Mouse (Mus musculus): Measurements from ENCODE around the gene Tmprss6. TPM values are rescaled to one million over a fixed set of nuclear protein-coding genes. Genes with fewer than 3 reads are reported as not detected.

Gene Tmprss6
- total RNA-seq, 2 experiments from 2014 or later = 0.54 to 2.4 TPM

DNA sequence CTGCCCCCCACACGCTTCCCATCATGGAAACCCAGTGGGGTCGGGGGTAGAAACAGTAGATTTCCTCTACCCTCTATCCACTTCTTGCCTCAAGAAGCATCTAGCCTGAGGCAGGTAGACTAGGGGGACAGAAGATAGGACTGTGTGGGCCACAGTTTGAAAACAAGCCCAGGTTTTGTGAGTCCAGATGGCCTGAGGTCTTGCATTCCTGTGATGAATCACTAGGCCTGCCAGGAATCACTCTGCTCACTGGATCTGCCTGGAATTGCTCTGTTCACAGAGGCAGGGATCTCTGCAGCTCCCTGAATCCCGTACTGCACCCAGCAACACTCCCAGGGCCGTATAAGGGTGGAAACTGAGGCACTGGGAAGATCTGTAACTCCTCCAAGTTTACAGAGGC lies 14.9 kb upstream of the Tmprss6 start:
- no peak for DNase-seq (ENCODE audit: low spot score in 2 of 2)

DNA sequence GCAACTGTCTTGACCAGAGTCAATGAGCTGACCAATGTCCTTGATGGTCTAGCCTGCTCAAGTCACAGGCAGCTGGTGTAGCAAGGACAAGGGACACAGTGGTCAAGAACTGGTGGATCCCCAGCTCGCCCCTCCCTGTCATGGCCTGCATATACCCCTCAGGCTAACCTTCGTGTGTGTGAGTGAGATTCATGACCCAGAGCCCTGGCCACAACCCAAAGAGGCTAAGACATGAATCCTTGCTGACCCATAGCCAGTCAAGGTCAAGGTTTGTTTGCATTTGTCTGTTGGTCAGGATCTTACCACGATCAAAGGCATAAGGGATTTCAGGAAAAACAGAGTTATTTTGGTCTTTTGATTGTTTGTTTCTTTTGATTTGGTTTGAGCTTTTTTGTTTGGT lies 14.1 kb upstream of the Tmprss6 start:
- DNase-seq (ENCODE audit: low spot score in 2 of 2) = no peak

- DNase-seq (ENCODE audit: low spot score in 2 of 2) = no peak
Observed at GRCm38 (mm10) chr15:78481448-78482000, 13.1 kb upstream of the Tmprss6 start.

- DNase-seq (ENCODE audit: low spot score in 2 of 2) = no peak
Observed at GRCm38 (mm10) chr15:78480991-78481390, 12.6 kb upstream of the Tmprss6 start.

GRCm38 (mm10) chr15:78480111-78480510 lies 11.7 kb upstream of the Tmprss6 start:
- no peak for DNase-seq (ENCODE audit: low spot score in 2 of 2)

DNA sequence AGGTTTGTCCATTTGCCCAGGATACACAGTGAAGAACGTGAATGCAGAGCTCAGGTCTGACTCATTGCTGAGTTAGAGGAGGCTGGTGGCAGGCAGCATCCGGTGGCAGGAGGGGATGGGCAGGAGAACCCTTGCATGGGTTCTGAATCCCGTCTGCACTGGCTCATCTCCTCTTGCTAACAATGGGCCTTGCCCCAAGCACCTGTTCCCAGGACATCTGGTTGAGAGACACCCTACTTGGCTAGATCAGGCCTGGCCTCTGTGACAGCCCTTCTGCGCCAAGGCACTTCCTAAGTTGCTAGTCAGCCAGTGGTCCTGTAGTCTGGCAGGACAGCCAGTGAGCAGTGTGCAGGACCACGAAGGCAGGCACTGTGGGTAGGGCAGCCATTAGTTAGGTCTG lies 11.0 kb upstream of the Tmprss6 start:
- no peak for DNase-seq (ENCODE audit: low spot score in 2 of 2)

DNA sequence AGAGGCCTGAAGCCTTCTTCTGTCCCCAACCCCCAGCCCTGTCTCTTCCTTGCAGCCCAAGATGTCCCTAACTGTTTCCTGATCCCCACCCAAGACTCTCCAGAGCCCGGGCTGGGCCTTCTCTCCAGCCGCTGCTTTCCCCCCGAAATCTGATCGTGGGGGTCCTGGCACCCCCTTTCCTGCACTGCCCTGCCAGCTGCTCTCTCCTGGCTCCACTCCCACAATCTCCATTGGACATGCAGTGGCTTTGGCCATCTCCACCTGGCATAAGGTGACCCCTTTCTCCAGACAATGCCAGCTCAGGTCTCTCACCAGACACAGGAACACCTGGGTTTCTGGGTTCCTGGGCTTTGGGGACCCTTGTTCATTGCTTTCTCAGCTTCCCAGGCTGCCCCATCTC lies 9.6 kb upstream of the Tmprss6 start:
- no peak for DNase-seq (ENCODE audit: low spot score in 2 of 2)

GRCm38 (mm10) chr15:78476878-78477277 lies 8.4 kb upstream of the Tmprss6 start:
- DNase-seq (ENCODE audit: low spot score in 2 of 2) = no peak

DNA sequence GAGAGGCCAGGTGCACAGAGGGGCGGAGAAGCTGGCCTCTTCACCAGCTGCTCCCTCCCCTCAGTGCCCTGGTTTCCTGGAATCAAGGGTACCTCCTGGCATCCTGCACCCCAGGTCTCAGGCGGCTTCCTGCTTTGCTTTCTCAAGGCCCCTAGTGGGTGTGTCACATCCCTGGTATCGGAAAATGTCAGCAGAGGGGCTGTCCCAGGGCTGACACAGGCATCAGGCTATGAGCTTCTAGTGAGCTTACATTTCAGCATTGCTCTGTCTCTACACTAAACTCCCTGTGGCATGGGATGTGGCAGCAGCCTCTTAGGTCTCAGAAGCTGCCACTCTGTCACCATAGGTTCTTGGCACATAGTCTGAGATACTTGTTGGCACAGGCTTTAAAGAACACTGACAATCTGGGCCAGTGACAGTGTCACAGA lies 7.2 kb upstream of the Tmprss6 start:
- no peak for DNase-seq (ENCODE audit: low spot score in 2 of 2)

GRCm38 (mm10) chr15:78473442-78473841 lies 5.0 kb upstream of the Tmprss6 start:
- DNase-seq (ENCODE audit: low spot score in 2 of 2) = no peak

DNA sequence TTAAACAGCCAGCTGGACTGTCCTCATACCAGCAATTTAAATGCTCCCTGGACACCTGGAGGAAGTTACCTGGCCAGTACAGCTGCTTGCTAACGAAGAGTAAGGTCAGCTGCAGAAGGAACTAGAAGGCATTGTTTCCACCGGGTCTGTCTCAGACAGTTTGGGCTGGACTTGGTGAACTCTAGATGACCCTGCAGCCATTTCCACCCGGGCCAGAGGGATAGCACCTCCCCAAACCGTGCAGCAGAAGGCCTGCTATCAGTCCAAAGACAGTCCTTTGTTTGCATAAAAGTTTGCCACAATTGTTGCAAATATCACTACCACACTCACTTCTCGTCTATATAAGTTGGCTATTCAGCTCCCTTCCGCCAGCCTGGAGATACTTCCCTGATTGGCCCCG lies 3.5 kb upstream of the Tmprss6 start:
- no peak for DNase-seq (ENCODE audit: low spot score in 2 of 2)

DNA sequence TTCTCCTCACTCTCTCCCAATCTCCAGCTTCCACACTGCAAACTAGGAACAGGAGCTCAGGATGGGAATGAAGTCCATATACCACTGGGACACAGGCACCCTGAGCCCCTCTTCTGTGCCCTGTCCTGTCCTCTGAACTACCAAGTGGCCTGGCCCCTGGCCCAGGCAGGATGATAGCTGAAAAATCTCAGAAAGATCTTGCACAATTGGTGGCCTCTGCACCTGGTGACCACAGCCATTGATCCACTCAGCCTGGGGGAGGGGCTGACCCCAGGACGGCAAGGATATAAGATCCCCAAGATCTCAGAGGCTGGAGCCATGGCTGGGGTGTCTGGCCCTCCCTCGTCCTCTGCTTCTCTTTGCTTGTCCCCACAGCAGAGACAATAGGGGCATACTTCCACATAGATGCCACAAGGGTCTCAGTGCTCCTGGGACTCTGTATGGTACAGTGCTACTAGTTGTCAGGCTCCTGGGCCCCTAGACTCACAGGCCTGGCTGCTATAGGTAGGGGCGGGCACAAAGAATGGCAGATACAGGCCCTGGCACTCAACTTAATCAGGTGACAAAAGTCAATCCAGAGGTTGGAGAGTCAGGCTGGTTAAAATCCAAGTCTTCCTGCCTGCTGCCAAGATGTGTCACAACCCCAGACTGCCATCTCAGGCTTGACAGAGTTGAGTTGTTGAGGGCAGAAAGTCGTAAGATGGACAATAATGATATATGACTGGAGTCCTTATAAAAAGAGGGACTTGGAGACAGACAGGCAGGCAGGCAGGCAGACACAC lies 2.3 kb upstream of the Tmprss6 start:
- DNase-seq (ENCODE audit: low spot score in 2 of 2) = no peak

DNA sequence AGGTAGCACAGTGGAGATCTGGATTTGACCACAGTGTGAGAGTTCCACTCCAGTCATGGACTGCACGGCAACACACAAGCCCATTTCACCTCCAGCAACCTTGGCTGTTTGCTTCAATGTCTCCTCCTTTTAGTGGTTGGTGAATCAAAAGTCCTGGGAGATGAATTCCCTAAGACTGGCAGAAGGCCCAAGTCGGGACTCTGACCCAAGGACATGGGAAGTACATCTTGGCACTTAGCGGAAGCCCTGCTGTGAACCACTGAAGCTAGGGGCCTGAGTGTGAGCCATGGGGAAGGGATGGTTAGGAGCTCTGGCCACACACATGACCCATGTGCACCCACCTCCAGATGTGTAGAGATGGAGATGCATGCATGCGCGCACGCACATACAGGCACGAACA lies 864 bp downstream of the Tmprss6 start:
- DNase-seq (ENCODE audit: low spot score in 2 of 2) = no peak

DNA sequence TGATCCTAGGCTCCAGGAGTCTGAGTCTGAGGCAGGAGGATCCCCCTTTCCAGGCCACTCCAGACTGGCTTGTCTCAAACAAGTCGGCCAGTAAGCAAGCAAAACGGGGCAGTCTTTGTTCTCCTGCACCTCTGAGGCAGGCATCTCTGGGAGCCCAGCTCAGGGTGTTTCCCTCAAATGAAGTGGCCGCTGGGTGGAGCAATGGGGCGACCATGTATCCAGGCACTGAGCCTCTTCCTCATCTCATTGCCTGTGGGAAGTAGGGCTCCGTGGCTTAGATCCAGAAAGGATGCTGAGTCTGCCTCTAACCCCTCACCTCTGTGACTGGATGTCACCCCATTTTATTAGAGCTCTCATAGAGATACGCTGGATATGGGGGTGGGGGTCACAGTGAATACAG lies 1.6 kb downstream of the Tmprss6 start:
- DNase-seq (ENCODE audit: low spot score in 2 of 2) = no peak

- DNase-seq (ENCODE audit: low spot score in 2 of 2) = no peak
Observed at GRCm38 (mm10) chr15:78462981-78463380, 5.5 kb downstream of the Tmprss6 start.

DNA sequence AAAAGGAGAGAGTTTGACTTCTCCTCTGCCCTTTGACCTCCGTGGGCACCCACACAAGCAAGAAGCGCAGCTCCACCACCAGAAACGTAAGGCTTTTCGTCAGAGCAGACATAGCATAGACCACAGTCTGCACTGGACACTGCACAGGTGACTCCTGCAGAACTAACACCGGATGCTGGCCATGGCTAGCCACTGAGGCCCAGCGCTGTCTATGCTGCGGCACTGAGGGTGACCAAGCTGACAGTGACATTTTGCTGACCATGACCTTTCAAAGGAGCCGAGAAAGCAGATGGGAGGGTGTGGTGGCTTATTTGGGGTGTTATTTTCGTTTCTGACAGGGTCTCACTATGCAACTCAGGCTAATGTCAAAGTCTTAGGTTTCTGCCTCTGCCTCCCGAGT lies 11.2 kb downstream of the Tmprss6 start:
- DNase-seq (ENCODE audit: low spot score in 2 of 2) = no peak

DNA sequence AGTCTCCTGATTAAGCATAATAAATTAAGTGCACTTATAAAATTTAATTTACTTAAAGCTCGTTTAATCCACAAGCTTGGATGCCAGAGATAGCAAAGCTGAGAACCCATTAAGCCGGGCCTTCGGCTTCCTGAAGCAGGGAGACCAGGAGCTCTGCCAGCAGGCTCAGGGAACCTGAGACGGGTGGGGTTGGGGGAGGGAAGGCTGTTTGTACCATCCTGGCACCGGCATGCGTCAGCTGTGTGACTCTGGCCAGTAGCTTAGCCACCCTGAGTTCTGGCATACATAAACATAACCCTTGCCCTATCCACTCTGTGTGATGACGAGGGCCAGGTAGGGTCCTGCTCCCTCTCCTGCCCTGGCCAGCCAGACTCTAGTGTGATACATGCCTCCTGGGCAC lies 12.4 kb downstream of the Tmprss6 start:
- no peak for DNase-seq (ENCODE audit: low spot score in 2 of 2)

GRCm38 (mm10) chr15:78455168-78455567 lies 13.3 kb downstream of the Tmprss6 start:
- no peak for DNase-seq (ENCODE audit: low spot score in 2 of 2)

- no peak for DNase-seq (ENCODE audit: low spot score in 2 of 2)
Observed at GRCm38 (mm10) chr15:78452929-78453328, 15.5 kb downstream of the Tmprss6 start.

DNA sequence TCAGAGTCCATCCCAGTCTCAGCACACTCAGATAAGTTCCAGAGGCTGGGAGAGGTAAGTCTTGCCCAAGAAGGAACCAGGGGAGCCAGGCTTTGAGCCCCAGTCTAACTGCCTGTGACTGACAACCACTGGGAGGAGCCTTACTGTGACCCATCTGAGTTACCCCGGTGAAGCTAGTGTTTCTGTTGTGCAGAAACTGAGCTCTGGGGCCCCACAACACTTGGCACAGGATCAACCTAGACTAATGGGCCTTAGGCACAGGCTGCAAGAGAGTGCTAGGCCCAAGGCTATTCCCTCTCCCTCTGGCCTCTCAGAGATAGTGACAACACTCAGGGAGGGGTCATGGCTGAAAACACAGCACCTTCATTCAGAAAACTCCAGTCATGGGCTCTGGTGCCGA lies 17.2 kb downstream of the Tmprss6 start:
- DNase-seq (ENCODE audit: low spot score in 2 of 2) = no peak

- DNase-seq (ENCODE audit: low spot score in 2 of 2) = no peak
Observed at GRCm38 (mm10) chr15:78450419-78450768, 18.0 kb downstream of the Tmprss6 start.

GRCm38 (mm10) chr15:78449694-78450418 lies 18.6 kb downstream of the Tmprss6 start:
- peak in 1 of 2 experiments; percentile 53 for DNase-seq (ENCODE audit: low spot score in 2 of 2)
